Mouse (Mus musculus) retina, embryonic 14.5 days (tissue): ENCODE results near the gene Spata2.
A peak's percentile ranks its signal among the peaks of the same experiment; 100 is the strongest.

Source experiments
- DNase-seq: peaks from one replicate; pipeline ENCODE4 v3.0.0-alpha.2; 2015; ENCODE audit warnings: low spot score

The Spata2 gene

DNA sequence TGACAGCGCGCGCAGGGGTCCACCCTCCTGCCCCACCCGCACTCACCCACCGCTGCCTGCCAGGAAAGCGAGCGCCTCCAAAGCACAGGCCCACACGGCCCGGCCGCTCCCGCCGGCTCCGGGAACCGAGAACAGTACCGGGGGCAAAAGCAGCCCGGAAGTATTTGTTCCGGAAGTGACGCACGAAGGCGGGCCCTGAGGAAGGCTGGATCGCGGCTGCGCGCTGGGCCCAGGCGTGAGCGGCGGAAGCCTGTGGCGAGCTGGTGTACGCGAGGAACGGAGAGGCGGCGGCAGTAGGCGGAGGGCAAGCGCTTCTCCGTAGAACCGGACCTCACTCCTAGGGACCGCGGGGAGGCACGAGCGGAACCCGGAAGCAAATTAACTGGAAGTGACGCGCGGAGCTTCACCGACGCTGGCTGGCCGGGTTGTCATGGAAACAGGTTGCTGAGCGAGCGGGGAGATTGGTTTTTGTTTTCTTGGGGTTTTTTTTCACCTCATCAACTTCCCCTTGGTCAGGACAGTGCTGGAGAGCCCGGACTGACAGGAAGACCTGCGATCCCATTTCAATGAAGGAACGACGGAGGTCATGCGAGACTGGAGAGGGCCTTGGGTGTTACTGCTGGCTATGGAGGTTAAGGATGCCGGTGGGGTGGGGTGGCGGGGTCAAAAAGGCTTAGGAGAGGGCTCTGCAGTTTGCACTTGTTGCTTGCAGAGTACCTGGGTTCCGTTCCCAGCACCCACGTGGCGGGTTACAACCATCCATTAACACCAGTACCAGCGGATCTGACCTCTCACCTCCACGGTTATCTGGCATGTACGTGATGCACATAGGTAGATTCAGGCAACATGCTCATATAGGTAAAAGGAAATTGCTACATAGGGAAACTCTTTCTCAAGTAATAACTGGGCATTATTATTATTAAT, at the start of gene Spata2:
Gene Spata2 (minus strand): TSS at position 175 of the 924 bp plus-strand sequence.
- peak; percentile 91 for DNase-seq

DNA sequence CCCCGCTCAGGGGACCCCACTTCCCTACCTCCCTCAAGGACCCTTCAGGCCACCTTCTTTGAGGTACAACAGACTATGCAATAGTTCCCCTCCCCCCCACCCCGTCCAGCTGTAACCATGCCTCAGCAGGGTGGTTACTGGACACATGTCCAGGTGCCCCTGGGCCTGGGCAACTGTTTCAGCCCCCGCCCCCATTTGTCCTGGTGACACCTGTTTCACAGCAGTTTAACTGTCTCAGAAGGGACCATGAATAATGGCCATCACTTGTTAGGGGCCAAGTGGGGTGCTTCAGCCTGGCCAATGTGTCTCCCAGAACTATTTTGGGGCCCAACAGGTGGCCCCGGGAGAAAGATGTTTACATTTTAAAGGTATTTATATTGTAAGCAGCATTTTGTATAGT, 49.7 kb upstream of the Spata2 start:
- DNase-seq: no peak

DNA sequence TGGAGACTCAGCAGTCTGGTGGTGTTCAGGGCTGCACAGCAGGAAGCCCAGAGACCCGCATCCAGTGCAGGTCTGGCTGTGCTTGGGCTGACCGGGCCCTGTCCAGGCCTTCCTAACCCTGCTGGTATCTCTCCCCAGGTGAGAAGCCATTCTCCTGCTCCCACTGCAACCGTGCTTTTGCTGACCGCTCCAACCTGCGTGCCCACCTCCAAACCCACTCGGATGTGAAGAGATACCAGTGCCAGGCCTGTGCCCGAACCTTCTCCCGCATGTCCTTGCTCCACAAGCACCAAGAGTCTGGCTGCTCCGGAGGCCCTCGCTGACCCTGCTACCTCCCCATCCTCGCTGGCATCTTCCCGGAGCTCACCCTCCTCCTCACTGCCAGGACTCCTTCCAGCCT, 49.1 kb upstream of the Spata2 start:
- DNase-seq: no peak

DNA sequence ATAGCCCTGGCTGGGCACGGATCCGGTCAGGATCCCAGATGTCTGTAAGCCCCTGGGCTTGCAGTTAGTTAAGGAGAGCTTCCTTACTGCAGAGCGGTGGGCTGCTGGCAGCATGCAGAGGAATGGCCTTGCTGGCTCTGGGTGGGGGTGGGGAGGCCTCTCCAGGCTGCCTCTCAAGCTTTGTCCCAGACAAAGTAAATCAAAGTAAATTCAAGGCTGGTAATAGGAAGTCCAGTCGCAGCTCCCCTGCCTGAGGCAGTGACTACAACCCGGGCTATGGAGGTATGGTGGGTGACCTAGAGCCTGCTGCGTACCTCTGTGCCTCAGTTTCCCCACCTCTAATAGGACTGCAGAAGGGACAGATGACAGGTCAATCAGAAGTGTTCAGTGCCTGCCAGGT, 48.6 kb upstream of the Spata2 start:
- DNase-seq: no peak

DNA sequence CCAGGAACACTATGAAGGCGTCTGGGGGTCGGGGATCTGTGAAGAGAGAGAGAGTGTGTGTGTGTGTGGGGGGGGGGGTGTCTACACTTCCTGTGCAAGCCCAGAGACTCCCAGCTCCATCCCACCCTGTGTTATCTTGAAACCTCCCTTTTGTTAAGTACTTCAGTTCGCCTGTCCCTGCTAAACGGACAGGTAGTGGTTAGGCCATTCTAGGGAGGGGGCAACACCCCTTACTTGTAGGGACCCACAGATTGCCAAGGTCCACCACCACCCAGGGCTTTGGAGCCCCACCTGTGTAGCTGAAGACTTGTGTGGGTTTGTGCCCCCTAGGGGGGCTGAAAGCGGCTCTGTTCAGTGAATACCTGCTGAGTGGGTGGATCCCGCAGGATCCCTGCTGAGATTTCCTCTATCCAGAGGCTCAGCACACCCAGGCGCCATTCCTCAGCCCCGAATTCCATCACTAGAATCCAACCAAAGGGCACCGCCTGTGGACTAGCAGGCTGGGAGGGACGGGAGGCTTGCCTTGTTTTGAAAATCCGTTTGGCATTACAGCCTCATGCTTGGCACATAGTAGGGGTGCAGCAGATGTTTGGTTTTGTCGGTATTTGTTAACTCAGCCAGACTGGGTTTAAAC, 47.9 kb upstream of the Spata2 start:
- no peak for DNase-seq

DNA sequence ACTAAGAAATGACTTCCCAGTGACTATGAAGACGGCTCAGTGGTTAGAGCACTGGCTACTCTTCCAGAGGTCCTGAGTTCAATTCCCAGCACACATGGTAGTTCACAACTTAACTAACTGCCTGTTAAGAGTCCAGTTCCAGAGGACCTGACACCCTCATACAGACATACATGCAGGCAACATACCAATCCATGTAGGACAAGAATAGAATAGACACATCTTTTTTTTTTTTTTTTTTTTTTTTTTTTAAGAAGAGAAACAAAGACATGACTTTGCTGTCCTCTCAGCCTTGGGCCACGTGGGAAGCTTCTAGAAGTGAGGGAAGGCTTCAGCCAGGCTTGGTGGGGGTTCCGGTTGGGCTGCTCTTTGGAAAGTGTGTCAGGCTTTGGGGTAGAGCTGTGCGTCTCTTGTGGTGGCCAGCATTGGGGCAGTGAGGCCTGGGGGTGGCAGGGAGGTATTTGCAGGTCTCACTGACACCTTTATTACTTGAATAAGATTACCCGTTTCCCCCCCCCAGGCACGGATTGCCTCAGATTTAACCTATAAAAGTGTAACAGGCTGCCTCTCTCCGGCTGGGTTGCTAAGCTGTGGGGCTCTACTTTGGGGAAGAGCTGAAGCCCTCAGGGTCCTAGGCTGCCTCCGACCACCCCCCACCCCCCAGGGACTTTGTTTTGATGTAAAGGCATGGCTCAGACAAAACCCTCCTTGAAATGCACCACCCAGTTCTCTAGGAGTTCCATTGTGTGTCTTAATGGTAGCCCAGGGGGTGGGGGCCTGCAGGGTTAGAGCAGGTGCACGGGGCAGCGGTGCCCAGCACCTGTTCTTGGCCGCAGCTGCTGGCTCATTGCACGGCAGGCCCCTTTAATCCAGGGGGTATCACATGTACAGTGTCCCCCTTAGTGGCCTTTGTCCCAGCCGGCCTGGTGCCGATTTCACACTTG, 47.1 kb upstream of the Spata2 start:
- no peak for DNase-seq

DNA sequence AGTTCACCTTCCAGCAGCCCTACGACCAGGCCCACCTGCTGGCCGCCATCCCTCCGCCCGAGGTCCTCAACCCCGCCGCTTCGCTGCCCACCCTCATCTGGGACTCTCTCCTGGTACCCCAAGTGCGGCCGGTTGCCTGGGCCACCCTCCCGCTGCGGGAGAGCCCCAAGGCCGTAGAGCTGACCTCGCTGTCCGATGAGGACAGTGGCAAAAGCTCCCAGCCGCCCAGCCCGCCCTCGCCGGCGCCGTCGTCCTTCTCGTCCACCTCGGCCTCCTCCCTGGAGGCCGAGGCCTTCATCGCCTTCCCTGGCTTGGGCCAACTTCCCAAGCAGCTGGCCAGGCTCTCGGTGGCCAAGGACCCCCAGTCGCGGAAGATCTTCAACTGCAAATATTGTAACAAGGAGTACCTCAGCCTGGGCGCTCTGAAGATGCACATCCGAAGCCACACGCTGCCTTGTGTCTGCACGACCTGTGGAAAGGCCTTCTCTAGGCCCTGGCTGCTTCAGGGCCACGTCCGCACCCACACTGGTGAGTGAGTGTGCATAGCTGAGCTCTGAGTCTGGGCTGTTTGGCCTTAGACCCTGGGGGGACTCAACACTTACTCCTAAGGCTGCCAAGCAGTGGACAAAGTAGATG, 46.1 kb upstream of the Spata2 start:
- DNase-seq: no peak

DNA sequence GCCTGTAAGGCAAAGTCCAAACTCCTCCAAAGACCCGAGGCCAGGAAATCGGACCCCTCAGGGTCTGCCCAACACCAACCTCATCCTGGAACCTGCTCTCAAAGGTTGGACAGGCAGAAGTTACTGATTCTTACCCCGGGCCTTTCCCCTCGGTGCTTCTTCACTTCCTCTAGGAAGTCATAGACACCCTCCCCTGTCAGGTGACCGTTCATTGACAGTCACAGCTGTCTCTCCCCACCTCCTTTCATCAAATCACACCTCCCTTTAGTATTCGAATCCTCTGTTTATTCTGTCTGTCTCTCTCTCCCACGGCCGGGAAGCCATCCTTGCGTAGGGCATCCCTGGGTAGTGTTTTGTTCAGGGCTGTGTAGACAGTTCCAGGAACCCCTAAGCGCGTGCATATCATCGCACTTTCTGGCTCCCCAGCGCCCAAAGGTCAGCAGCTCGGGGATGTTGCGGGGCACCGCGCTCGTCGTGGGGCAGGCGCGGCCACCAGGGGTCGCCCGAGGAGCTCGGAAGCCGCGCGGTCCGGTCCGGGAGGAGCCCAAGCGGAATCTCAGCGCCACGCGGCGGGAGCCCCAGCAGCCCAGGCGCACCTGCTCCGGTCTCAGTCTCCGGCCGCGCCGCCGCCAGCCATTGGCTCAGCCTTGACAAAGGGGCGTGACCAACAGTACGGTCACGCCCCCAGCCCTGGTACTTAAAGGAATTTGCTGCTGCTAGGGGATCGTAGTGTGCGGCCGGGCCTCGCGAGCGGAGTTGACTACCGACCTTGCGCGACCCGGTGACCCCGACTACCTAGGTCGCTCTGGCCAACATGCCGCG, 45.0 kb upstream of the Spata2 start, which contains the start of gene Snai1:
Gene Snai1 (plus strand): TSS at position 720 of the 822 bp plus-strand sequence.
- peak; percentile 97 for DNase-seq

DNA sequence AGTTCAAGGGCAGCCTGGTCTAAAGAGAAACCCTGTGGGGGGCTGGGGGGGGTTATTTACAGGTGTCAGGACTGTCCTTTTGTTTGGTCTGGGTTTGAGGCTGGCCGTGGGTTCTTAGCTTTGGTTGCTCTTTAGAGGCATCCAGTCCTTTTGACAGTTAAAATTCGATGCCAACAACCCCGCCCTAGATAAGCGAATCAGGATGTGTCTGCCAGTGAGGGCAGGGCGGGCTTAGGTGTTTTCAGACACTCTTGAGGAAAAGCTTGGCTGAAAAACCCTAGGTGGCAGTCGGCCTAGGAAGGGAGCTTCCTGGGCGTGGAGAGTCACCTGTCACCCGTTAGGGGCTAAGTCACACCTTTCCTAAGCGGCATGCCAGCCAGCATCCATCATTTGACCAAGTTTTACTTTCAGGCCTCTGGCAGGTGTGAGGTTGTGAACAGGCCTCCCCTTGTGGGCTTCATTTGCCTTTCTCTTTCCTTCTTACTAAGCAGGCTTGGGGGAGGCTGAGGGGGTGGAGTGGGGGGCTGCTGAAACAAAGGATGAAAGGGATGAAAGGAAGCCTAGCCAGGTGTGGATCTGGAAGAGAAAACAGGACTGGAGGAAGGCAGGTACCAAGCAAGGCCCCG, 43.7 kb upstream of the Spata2 start:
- DNase-seq: no peak

DNA sequence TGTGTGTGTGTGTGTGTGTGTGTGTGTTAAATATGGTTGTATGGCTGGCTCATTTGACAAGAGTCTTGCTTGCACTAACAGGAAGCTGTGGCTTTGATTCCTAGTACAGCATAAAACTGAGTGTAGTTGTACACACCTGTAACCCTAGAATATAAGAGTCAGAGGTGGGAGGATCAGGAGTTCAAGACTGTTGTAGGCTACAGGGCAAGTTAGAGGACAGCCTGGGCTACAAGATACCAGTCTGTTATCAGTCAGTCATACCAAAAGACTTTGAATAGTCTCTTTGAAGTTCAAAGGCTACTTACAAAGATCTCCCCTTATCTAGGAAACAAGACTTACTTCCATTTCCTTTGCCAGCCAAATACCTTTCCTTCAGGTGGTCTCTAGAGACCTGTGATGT, 41.2 kb upstream of the Spata2 start:
- no peak for DNase-seq

DNA sequence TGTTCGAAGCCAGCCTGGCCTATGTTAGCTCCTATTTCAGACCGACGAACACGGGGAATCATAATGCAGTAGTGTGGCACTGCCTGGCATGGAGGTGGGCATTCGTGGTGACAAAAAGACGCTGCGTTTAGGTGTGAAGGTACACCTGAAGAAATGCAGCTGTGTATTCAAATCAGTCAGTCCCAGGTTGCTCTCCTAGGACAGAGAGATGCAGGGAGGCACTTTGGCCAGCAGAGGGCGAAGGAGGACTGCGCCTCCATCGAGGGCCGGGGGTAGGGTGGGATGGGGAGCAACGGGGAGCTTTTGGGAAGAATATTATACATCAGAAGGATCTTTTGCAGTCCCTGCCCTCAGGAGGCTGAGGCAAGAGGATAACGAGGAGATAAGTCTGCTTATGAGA, 39.4 kb upstream of the Spata2 start:
- peak; percentile 78 for DNase-seq

DNA sequence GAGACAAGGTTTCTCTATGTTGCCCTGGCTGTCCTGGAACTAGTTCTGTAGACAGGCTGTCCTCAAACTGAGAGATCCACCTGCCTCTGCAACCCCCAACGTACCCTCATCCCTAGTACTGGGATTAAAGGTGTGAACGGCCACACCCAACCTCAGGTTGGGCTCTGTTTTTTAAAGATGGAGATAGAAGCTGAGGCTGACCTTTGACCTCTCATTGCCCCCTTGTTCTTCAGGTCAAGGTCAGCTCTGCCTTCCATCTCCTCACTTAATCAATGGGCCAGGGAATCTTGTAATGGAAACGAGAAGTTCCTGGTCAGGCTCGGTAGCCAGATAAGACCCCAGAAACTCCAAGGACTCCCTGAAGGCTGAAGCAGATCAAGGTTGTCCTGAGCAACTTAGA, 37.8 kb upstream of the Spata2 start:
- no peak for DNase-seq

DNA sequence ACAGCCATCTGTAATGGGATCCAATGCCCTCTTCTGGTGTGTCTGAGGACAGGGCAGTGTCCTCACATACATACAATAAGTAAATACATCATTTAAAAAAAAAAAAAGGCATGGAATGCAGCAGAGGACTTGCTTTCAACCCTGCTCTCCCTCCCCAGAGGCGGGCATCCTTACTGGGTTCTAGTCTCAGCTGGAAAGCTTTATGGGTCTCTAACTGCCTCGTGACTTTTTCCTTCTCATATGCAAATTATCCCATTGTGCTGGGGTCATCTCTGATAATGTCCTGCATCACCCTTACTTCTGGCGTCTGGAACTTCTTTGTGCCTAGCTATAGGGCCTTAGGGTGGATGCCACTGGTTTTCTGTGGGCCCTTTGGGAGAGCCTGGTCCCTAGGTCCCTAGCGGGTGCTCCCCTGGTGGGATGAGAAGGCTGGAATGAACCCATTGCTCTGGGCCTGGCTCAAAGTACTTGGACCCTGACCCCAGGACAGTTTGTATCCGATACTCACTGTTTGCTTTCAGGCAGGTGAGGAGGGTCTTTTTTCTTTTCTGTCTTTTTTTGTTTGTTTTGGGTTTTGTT, 37.3 kb upstream of the Spata2 start:
- DNase-seq: no peak

DNA sequence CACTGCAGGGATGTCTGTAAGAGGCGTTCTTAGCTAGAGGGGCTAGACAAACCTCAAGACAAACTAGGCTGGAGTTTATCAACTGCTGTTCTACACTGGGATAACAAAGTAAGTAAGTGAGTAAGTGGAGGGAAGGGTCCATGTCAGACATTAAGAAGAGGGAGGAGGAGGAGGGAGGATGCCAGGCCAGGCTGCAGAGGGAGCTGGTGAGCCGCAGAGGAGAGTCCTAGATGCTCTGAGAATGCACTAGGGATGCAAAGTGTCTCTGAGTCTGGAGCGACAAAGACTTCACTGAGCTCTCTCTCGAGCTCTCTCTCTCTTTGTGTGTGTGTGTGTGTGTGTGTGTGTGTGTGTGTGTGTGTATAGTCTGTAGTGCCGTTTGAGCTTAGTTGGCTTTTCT, 35.6 kb upstream of the Spata2 start:
- peak; percentile 57 for DNase-seq

DNA sequence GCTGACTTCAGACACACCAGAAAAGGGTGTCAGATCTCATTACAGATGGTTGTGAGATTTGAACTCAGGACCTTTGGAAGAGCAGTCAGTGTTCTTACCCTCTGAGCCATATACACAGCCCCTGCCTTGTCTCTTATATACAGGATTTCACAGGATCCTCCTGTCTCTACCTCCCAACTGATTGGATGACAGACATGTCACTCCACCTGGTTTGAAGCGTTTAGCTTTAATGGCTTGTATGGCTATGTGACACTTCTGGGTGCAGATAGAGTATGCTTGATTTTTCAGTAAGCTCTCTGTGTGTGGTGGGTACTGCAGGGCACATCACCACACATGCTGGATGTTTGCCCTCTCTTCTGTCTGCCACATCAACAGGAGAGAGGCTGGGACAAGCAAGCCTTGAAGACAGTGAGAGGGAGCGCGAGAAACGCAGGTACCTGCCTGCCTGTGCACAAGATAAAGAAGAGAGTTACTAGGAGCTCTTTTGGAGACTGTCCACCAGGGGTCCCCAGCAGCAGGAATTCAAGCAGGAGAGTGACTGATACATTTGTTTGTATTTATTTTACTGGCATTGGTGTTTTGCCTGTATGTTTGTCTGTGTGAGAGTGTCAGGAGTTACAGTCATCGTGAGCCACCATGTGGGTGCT, 27.0 kb upstream of the Spata2 start:
- no peak for DNase-seq

DNA sequence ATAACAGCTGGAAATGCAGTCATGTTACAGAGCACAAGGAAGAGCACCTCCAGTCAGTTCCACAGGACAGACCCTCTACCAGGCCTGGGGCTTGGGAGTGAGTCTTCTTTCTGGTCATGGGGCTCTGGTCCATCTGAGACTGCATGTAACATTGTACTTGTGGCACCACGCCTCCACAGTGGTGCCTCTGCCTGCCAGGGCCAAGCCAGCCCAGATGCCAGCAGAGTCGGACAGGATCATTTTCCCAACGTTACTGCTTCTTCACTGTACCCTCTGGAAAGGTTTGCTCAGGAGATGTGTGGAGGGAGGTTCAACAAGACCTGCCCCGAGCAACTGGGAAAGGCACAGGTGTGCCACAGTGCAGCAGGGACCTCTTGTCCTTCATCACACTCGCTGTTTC, 23.0 kb upstream of the Spata2 start:
- no peak for DNase-seq

DNA sequence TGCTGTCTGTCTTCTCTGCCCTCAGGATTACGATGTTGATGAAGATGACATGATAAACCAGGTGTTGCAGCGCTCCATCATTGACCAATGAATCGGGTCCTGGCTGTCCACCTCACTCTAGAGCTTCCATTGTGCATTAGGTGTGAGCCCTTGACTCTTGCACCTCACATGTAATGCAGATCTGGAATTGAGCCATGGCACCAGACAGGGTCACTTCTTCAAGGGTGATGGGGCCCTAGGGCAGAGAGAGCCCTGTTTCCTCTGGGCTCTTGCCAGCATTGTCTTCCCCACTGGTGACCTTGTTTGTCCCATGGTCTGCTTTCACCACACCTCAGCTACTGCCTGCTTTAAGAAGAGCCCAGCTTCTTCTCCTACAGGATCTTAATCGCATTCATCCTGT, 22.0 kb upstream of the Spata2 start:
- DNase-seq: no peak

DNA sequence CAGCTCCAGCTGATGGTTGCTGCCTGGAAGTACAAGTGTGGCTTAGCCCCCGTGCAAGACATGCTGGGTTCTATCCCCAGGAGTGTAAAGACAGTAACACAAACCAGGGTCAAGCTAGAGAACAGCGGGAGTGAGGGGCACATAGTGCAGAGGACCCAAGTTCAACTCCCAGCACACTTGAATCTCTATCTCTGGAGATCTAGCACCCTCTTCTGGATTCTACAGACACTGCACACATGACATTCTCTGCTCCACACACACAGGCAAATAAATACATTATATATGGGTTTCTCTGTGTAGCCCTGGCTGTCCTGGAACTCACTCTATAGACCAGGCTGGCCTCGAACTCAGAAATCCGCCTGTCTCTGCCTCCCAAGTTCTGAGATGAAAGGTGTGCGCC, 20.3 kb upstream of the Spata2 start:
- peak; percentile 52 for DNase-seq

DNA sequence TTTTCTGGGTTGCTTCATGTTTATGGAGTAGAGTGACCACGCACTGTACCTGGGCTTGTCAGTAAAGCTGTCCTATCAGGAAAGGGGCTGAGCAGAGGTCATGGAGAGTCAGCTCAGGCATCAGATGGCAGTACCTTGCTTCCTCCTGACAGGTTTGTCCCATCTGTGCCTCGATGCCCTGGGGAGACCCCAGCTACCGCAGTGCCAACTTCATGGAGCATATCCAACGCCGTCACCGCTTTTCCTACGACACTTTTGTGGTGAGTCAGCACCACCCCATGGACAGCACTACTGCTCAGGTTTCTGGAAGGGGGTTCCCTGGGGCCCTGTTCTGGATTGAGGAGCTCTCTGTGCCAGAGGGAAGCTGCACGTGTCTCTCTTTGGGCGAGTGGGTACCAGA, 19.7 kb upstream of the Spata2 start:
- DNase-seq: no peak

DNA sequence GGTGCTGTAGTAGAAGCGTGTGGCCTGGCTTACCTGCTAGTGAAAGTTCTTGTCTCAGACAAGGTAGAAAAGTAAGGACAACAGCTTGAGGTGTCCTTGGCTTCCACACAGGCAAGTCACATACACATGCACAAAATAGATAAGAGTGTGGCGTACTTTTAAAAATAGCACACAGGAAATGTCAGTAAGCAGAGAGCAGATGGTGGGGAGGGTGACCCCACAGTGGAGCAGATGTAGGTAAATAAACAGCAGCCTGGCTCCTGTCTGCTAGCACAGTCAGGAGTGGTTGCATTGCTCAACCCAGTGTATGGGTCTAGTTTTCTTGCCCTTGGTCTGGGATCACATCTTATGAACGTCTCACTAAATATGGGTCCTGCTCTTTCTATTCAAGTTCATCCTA, 17.8 kb upstream of the Spata2 start:
- no peak for DNase-seq
